Comparison of ENCODE assay signal across 9 mouse cellular contexts in genomic region chr19:4301735-4302651, GRCm38 (mm10). TPM values are rescaled to one million over a fixed set of nuclear protein-coding genes. Genes with fewer than 3 reads are reported as not detected.
DNase-seq lines count a peak whose midpoint lies in the region; ATAC-seq and TF ChIP-seq lines count a peak whose summit lies in the region.
"Had no signal": no experiment of that assay in that cellular context is flagged by ENCODE, and none has a peak within 500 bp of the region (broad histone marks: within the 10 kb centered on the region; RNA-seq: fewer than 3 reads in every experiment).

No protein-coding gene starts in this region.

- peak overlapping the region; percentile 18 for H3K4me3 ChIP-seq in embryonic facial prominence, embryonic 14.5 days (ENCODE audit: low read depth, low read length)
- peak overlapping the region; percentile 8 for H3K4me3 ChIP-seq in hindbrain, embryonic 13.5 days
- peak overlapping the region; percentile 12 for H3K4me3 ChIP-seq in limb, embryonic 15.5 days
- H3K4me3 ChIP-seq in midbrain, postnatal 0 days (ENCODE audit: low read depth, low read length): peak overlapping the region; percentile 8; the same call in 1 of the 2 replicates
- H3K4me3 ChIP-seq: erythroblast, embryonic 14.5 days had no signal

- no peaks in the 10 kb centered on the region for H3K9me3 ChIP-seq in embryonic facial prominence, embryonic 14.5 days (ENCODE audit: control insufficient read depth, low read length)
- H3K9me3 ChIP-seq in hindbrain, embryonic 13.5 days: no peaks in the 10 kb centered on the region
- H3K9me3 ChIP-seq in limb, embryonic 15.5 days: no peaks in the 10 kb centered on the region
- no peaks in the 10 kb centered on the region for H3K9me3 ChIP-seq in midbrain, postnatal 0 days (ENCODE audit: low read length)

- H3K9ac ChIP-seq in embryonic facial prominence, embryonic 14.5 days (ENCODE audit: low read depth, low read length): peak overlapping the region; percentile 41
- peak overlapping the region; percentile 63 for H3K9ac ChIP-seq in hindbrain, embryonic 13.5 days
- 0 out of 2 replicates have a peak overlapping the region, but pooled peaks have one; percentile 11 for H3K9ac ChIP-seq in limb, embryonic 15.5 days
- peak overlapping the region; percentile 48 for H3K9ac ChIP-seq in midbrain, postnatal 0 days (replicated peaks; ENCODE audit: low read length, poor library complexity, severe bottlenecking)

- peak; percentile 77 to 80 for DNase-seq in spleen, adult 18-20 months
- no peak for DNase-seq in spleen, adult 12 weeks (ENCODE audit: low spot score)
- peak; percentile 75 for DNase-seq in embryonic facial prominence, embryonic 14.5 days (ENCODE audit: low spot score)
- peak; percentile 48 for DNase-seq in midbrain, postnatal 0 days (ENCODE audit: low spot score)
- peak; percentile 58 for DNase-seq in telencephalon, adult 2 months (ENCODE audit: low read depth, low spot score)
- DNase-seq in adrenal gland, postnatal 25 days: no peak

- peak overlapping the region; percentile 84 for H3K4me2 ChIP-seq in embryonic facial prominence, embryonic 14.5 days (ENCODE audit: low read depth, low read length)
- peak overlapping the region; percentile 91 for H3K4me2 ChIP-seq in hindbrain, embryonic 13.5 days
- peak overlapping the region; percentile 41 for H3K4me2 ChIP-seq in limb, embryonic 15.5 days
- H3K4me2 ChIP-seq in midbrain, postnatal 0 days (ENCODE audit: low read depth, low read length, poor library complexity, severe bottlenecking): peak overlapping the region; percentile 39

- H3K4me1 ChIP-seq in embryonic facial prominence, embryonic 14.5 days (ENCODE audit: control insufficient read depth, insufficient read depth, low read length): peaks cover 57% of the 10 kb centered on the region
- peaks cover 71% of the 10 kb centered on the region for H3K4me1 ChIP-seq in hindbrain, embryonic 13.5 days (replicated peaks)
- H3K4me1 ChIP-seq in limb, embryonic 15.5 days: peaks cover 78% of the 10 kb centered on the region
- H3K4me1 ChIP-seq in midbrain, postnatal 0 days (ENCODE audit: insufficient read depth, low read length): peaks cover 45% of the 10 kb centered on the region

- no peaks in the 10 kb centered on the region for H3K27me3 ChIP-seq in embryonic facial prominence, embryonic 14.5 days (replicated peaks; ENCODE audit: control insufficient read depth, insufficient read depth, low read length)
- no peaks in the 10 kb centered on the region for H3K27me3 ChIP-seq in hindbrain, embryonic 13.5 days
- H3K27me3 ChIP-seq in limb, embryonic 15.5 days: no peaks in the 10 kb centered on the region
- H3K27me3 ChIP-seq in midbrain, postnatal 0 days (ENCODE audit: insufficient read depth, low read length): no peaks in the 10 kb centered on the region

- H3K27ac ChIP-seq in embryonic facial prominence, embryonic 14.5 days (replicated peaks; ENCODE audit: low read depth, low read length): peak overlapping the region; percentile 85
- H3K27ac ChIP-seq in hindbrain, embryonic 13.5 days: peak overlapping the region; percentile 86
- H3K27ac ChIP-seq in limb, embryonic 15.5 days: peak overlapping the region; percentile 81
- peak overlapping the region; percentile 57 for H3K27ac ChIP-seq in midbrain, postnatal 0 days (ENCODE audit: low read depth, low read length)

- peak; percentile 6; the same call in 1 of the 2 replicates for ATAC-seq in embryonic facial prominence, embryonic 14.5 days (ENCODE audit: low read depth)
- ATAC-seq in hindbrain, embryonic 13.5 days (ENCODE audit: low FRiP score): peak; percentile 10; the same call in 1 of the 2 replicates
- ATAC-seq in limb, embryonic 15.5 days (ENCODE audit: insufficient number of reproducible peaks, low FRiP score, low TSS enrichment, low read depth): no peak
- ATAC-seq in midbrain, postnatal 0 days (ENCODE audit: low FRiP score): no peak

- WGBS in embryonic facial prominence, embryonic 14.5 days: 8% methylated on average over 21 of the region's 21 CpGs
- 33% methylated on average over 21 of the region's 21 CpGs for WGBS in hindbrain, embryonic 13.5 days
- WGBS in limb, embryonic 15.5 days: 15% methylated on average over 21 of the region's 21 CpGs
- WGBS in midbrain, postnatal 0 days: 19% methylated on average over 21 of the region's 21 CpGs

- TF ChIP-seq CTCF in midbrain, postnatal 0 days (IDR thresholded peaks at IDR 0.05): no peak

- 0 out of 2 replicates have a peak, but pooled peaks cover 7% of the 10 kb centered on the region for H3K36me3 ChIP-seq in embryonic facial prominence, embryonic 14.5 days (ENCODE audit: control insufficient read depth, insufficient read depth, low read length)
- peaks cover 3% of the 10 kb centered on the region; the same call in 1 of the 2 replicates for H3K36me3 ChIP-seq in hindbrain, embryonic 13.5 days
- 0 out of 2 replicates have a peak, but pooled peaks cover 4% of the 10 kb centered on the region for H3K36me3 ChIP-seq in limb, embryonic 15.5 days
- 0 out of 2 replicates have a peak, but pooled peaks cover 3% of the 10 kb centered on the region for H3K36me3 ChIP-seq in midbrain, postnatal 0 days (ENCODE audit: insufficient read depth, low read length)

RNA-seq across cellular contexts. Expression of gene Grk2, which starts 4.0 kb away (rescaled TPM):
- polyA plus RNA-seq in embryonic facial prominence, embryonic 14.5 days (2014; fragmentation: Nextera tagmentation; extraction: Ambion mirVana): 17.0 and 18.9 TPM in 2 replicates
- polyA plus RNA-seq in hindbrain, embryonic 13.5 days (2015; fragmentation: Nextera tagmentation; extraction: Ambion mirVana): 19.6 and 20.0 TPM in 2 replicates
- 18.5 and 20.5 TPM in 2 replicates for polyA plus RNA-seq in limb, embryonic 15.5 days (2015; fragmentation: Nextera tagmentation; extraction: Ambion mirVana)
- 152 and 257 TPM in 2 replicates for total RNA-seq in midbrain, postnatal 0 days (2014; rRNA removed)
- polyA plus RNA-seq in midbrain, postnatal 0 days (2015; fragmentation: Nextera tagmentation; extraction: Ambion mirVana): 27.0 and 29.6 TPM in 2 replicates
- total RNA-seq in adrenal gland, postnatal 25 days (2021): 45.8 and 59.4 TPM in 2 replicates

RNA-seq across cellular contexts. Expression of gene Ankrd13d, which starts 19.1 kb away (rescaled TPM):
- polyA plus RNA-seq in embryonic facial prominence, embryonic 14.5 days (2014; fragmentation: Nextera tagmentation; extraction: Ambion mirVana): 7.6 and 9.0 TPM in 2 replicates
- polyA plus RNA-seq in hindbrain, embryonic 13.5 days (2015; fragmentation: Nextera tagmentation; extraction: Ambion mirVana): 29.9 and 33.1 TPM in 2 replicates
- 11.8 TPM in 2 replicates for polyA plus RNA-seq in limb, embryonic 15.5 days (2015; fragmentation: Nextera tagmentation; extraction: Ambion mirVana)
- total RNA-seq in midbrain, postnatal 0 days (2014; rRNA removed): 92.2 and 106 TPM in 2 replicates
- 79.1 and 84.8 TPM in 2 replicates for polyA plus RNA-seq in midbrain, postnatal 0 days (2015; fragmentation: Nextera tagmentation; extraction: Ambion mirVana)
- 4.3 and 4.9 TPM in 2 replicates for total RNA-seq in adrenal gland, postnatal 25 days (2021)

RNA-seq across cellular contexts. Expression of gene Ssh3, which starts 33.0 kb away (rescaled TPM):
- 16.3 and 16.6 TPM in 2 replicates for polyA plus RNA-seq in embryonic facial prominence, embryonic 14.5 days (2014; fragmentation: Nextera tagmentation; extraction: Ambion mirVana)
- polyA plus RNA-seq in hindbrain, embryonic 13.5 days (2015; fragmentation: Nextera tagmentation; extraction: Ambion mirVana): 10.4 and 10.6 TPM in 2 replicates
- polyA plus RNA-seq in limb, embryonic 15.5 days (2015; fragmentation: Nextera tagmentation; extraction: Ambion mirVana): 29.4 and 32.7 TPM in 2 replicates
- 40.6 and 67.7 TPM in 2 replicates for total RNA-seq in midbrain, postnatal 0 days (2014; rRNA removed)
- 18.6 and 20.7 TPM in 2 replicates for polyA plus RNA-seq in midbrain, postnatal 0 days (2015; fragmentation: Nextera tagmentation; extraction: Ambion mirVana)
- total RNA-seq in adrenal gland, postnatal 25 days (2021): 35.6 and 52.3 TPM in 2 replicates

Comparison
In these comparisons a context has a peak if more than half of its experiments do, and no peak if none do; other contexts are left out.
1. DNase-seq: peak in spleen, adult 18-20 months (2 of 2), embryonic facial prominence, embryonic 14.5 days (single experiment), midbrain, postnatal 0 days (single experiment) and telencephalon, adult 2 months (single experiment); none in spleen, adult 12 weeks (single experiment) and adrenal gland, postnatal 25 days (single experiment).
2. ATAC-seq: peak in embryonic facial prominence, embryonic 14.5 days (single experiment) and hindbrain, embryonic 13.5 days (single experiment); none in limb, embryonic 15.5 days (single experiment) and midbrain, postnatal 0 days (single experiment).
3. H3K4me2 ChIP-seq: peak in every context shown above with its lines; median percentile 91 in hindbrain, embryonic 13.5 days; 84 in embryonic facial prominence, embryonic 14.5 days; 41 in limb, embryonic 15.5 days; 39 in midbrain, postnatal 0 days.
4. H3K9ac ChIP-seq: peak in every context shown above with its lines; median percentile 63 in hindbrain, embryonic 13.5 days; 48 in midbrain, postnatal 0 days; 41 in embryonic facial prominence, embryonic 14.5 days; 11 in limb, embryonic 15.5 days.
5. Peak in every context shown above with its lines, with median percentiles within 50 percentile points of each other: H3K27ac ChIP-seq and H3K4me3 ChIP-seq.